Mouse (Mus musculus): ENCODE measurements around the gene Pbx2. TPM values are rescaled to one million over a fixed set of nuclear protein-coding genes. Genes with fewer than 3 reads are reported as not detected.

The Pbx2 gene
- total RNA-seq, 2 experiments from 2014 or later: 61.7 to 63.6 TPM

- no peak for DNase-seq (ENCODE audit: low spot score in 2 of 2)
Measured at GRCm38 (mm10) chr17:34576577-34576976, 14.5 kb upstream of the Pbx2 start.

- no peak for DNase-seq (ENCODE audit: low spot score in 2 of 2)
Measured at GRCm38 (mm10) chr17:34578070-34578469, 13.0 kb upstream of the Pbx2 start.

- DNase-seq (ENCODE audit: low spot score in 2 of 2): no peak
Measured at GRCm38 (mm10) chr17:34582528-34582927, 8.5 kb upstream of the Pbx2 start.

GRCm38 (mm10) chr17:34583397-34583796 is 7.7 kb upstream of the Pbx2 start:
- DNase-seq (ENCODE audit: low spot score in 2 of 2): no peak

- DNase-seq (ENCODE audit: low spot score in 2 of 2): no peak
Measured at GRCm38 (mm10) chr17:34583819-34584218, 7.2 kb upstream of the Pbx2 start.

GRCm38 (mm10) chr17:34585121-34585520 is 5.9 kb upstream of the Pbx2 start:
- no peak for DNase-seq (ENCODE audit: low spot score in 2 of 2)

- DNase-seq (ENCODE audit: low spot score in 2 of 2): no peak
Measured at GRCm38 (mm10) chr17:34585877-34586771, 4.9 kb upstream of the Pbx2 start.

GRCm38 (mm10) chr17:34586796-34587422 is 4.2 kb upstream of the Pbx2 start:
- DNase-seq (ENCODE audit: low spot score in 2 of 2): peak; percentile 57 to 83

- DNase-seq (ENCODE audit: low spot score in 2 of 2): peak; percentile 93 to 97
Measured at GRCm38 (mm10) chr17:34587423-34587811, 3.6 kb upstream of the Pbx2 start.

GRCm38 (mm10) chr17:34587814-34588213 is 3.3 kb upstream of the Pbx2 start:
- DNase-seq (ENCODE audit: low spot score in 2 of 2): no peak

GRCm38 (mm10) chr17:34588767-34589166 is 2.3 kb upstream of the Pbx2 start:
- DNase-seq (ENCODE audit: low spot score in 2 of 2): no peak

- no peak for DNase-seq (ENCODE audit: low spot score in 2 of 2)
Measured at GRCm38 (mm10) chr17:34589206-34589605, 1.9 kb upstream of the Pbx2 start.

- DNase-seq (ENCODE audit: low spot score in 2 of 2): no peak
Measured at GRCm38 (mm10) chr17:34589681-34590101, 1.4 kb upstream of the Pbx2 start, which contains the start of gene Gpsm3. TSS of gene Gpsm3 (plus strand) at chr17:34589806.

GRCm38 (mm10) chr17:34590154-34590987 is 695 bp upstream of the Pbx2 start:
- DNase-seq (ENCODE audit: low spot score in 2 of 2): no peak

GRCm38 (mm10) chr17:34591994-34592375 is 919 bp downstream of the Pbx2 start:
- DNase-seq (ENCODE audit: low spot score in 2 of 2): peak; percentile 75 to 84

- peak in 1 of 2 experiments; percentile 41 for DNase-seq (ENCODE audit: low spot score in 2 of 2)
Measured at GRCm38 (mm10) chr17:34592581-34593549, 1.8 kb downstream of the Pbx2 start.

GRCm38 (mm10) chr17:34593752-34594525 is 2.9 kb downstream of the Pbx2 start:
- no peak for DNase-seq (ENCODE audit: low spot score in 2 of 2)

- DNase-seq (ENCODE audit: low spot score in 2 of 2): no peak
Measured at GRCm38 (mm10) chr17:34596098-34596497, 5.0 kb downstream of the Pbx2 start.

GRCm38 (mm10) chr17:34597566-34598095 is 6.6 kb downstream of the Pbx2 start, which contains the start of gene Ager:
TSS of gene Ager (plus strand) at chr17:34597862.
- no peak for DNase-seq (ENCODE audit: low spot score in 2 of 2)
